Mouse (Mus musculus) lung, adult 2 months (tissue): ENCODE measurements around the gene Cd81. TPM values are rescaled to one million over a fixed set of nuclear protein-coding genes. Genes with fewer than 3 reads are reported as not detected.
A peak's percentile ranks its signal among the peaks of the same experiment; 100 is the strongest.

Experiments used
- DNase-seq: peaks from one replicate; pipeline ENCODE4 v3.0.0; 2022
- H3K4me1 ChIP-seq: fragments of 200-500 bp; 2 replicates; pipeline ENCODE4 v1.6.1; 2011; ENCODE audit warnings: low read length; ENCODE audit not compliant: control insufficient read depth, insufficient read depth
- H3K4me3 ChIP-seq: fragments of 200-500 bp; replicated peaks from 2 replicates; pipeline ENCODE3; 2011; ENCODE audit warnings: low read depth, mild to moderate bottlenecking, control low read depth, low read length; ENCODE audit errors: extremely low read depth
- CTCF ChIP-seq: fragments of 200-500 bp; IDR thresholded peaks from 2 replicates; pipeline ENCODE4 v1.5.1; 2011; ENCODE audit warnings: mild to moderate bottlenecking, low read length, control low read depth; ENCODE audit not compliant: insufficient read depth
- POLR2A ChIP-seq: fragments of 200-500 bp; IDR thresholded peaks from 2 replicates; pipeline ENCODE4 v1.6.1; 2011; ENCODE audit warnings: low read depth, mild to moderate bottlenecking, control low read depth, low read length, borderline replicate concordance; ENCODE audit errors: extremely low read depth
- WGBS: fragments of 180-500 bp; shearing (Covaris S2); methylation state at CpG from one replicate; pipeline ENCODE4 v1.1.7; 2018; 5-methylcytosine and 5-hydroxymethylcytosine counted together
- polyA plus RNA-seq: library from polyadenylated mRNA; depleted of rRNA; stranded (reverse); fragments of >200 nt; gene quantifications from 2 replicates; pipeline ENCODE4 v1.2.3, GENCODE M21; 2012

Gene Cd81
- polyA plus RNA-seq, 1 experiment, result 575 TPM

DNA sequence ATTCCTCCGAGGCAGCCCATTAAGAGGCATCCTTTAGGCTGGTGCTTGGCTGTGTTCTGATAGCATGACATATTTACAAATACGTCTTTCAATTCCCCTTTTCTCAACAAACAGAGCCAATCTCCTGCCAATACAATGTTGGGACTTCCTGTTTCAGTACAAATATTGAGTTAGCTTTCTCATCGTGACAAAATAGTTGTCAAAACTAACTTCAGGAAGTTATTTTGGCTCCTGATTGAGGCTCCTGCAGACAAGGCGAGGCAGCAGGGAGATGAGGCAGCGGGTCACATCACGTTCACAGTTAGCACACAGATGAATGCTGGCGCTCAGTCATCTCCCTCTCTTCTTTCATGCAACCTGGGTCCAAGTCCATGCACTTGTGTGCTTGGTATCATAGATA, 6.2 kb upstream of the Cd81 start:
- DNase-seq, result no peak
- TF ChIP-seq POLR2A, result no peak
- TF ChIP-seq CTCF, result no peak
- WGBS, result 34% methylated on average over 7 of the region's 7 CpGs
- Histone ChIP-seq H3K4me1 (peaks cover 15% of the 10 kb centered on the region), H3K4me3 (no peak overlapping the region)

DNA sequence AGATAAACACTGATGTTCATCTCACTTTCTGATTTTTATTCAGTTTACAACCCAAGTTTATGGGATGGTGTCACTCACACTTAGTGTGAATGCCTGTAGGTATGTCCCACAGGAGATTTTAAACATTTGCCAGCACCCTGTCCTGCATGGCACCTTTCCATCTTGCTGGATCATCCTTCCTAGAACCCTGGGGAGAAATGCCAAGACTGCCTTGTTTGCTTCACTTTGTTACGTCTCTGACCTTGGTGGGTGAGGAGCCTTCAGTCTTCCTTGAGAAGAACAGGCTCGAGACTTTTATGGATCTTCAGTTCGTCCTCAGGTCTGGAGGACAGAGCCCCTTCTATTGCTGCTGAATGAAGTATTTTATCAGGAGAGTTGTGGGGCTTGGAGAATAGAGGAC, 3.2 kb upstream of the Cd81 start:
- no peak overlapping the region for H3K4me3 ChIP-seq
- WGBS, result 77% methylated on average over 3 of the region's 3 CpGs
- DNase-seq, result no peak
- TF ChIP-seq POLR2A, result no peak
- no peak for TF ChIP-seq CTCF
- H3K4me1 ChIP-seq, result peaks cover 9% of the 10 kb centered on the region

DNA sequence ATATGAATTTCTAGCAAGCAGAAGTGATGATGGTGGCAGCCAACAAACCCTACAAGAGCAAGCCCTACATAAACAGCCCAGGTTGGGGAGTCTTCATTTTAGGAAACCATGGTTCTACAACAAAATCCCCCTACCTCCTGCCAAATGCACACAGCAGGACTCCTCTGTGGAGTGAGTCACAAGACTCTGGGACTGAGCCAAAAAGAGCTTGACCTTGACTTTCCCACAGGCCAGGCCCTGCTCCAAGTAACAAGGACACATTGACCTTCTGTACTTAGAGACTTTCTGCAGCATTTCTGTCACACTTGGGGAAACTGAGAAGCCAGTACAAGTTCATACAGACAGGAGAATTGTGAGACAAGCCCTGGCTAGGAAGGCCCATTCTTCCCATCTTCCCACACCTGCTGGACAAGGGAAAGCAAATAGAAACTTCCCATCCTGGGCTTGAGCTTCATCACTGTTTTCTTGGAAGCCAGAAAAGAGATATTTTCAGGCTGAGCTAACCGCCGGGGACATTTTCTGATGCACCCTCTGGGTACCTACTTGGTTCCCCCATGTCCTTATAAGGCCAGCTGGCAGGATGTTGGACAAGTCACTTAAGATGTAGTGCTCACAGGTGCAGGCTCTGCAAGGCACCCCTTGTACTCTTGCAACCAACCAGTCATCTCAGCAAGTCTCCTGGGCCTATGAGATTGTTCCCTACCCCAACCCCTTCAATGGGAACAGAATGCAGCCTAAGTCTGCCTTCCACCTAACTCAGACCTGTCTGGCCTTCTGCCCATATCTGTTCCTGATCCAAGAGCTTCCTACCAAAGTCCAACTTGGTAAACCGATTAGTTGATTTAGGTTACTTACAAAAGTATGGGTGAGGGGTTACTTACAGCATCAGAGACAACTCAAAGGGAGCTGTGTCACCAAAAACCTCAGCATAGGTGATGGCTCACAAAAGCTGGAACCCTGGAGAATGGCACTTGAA, 2.4 kb upstream of the Cd81 start:
- no peak for DNase-seq
- H3K4me3 ChIP-seq, result no peak overlapping the region
- TF ChIP-seq POLR2A (no peak), CTCF (no peak)
- peaks cover 13% of the 10 kb centered on the region for H3K4me1 ChIP-seq
- WGBS, result 64% methylated on average over 3 of the region's 3 CpGs

DNA sequence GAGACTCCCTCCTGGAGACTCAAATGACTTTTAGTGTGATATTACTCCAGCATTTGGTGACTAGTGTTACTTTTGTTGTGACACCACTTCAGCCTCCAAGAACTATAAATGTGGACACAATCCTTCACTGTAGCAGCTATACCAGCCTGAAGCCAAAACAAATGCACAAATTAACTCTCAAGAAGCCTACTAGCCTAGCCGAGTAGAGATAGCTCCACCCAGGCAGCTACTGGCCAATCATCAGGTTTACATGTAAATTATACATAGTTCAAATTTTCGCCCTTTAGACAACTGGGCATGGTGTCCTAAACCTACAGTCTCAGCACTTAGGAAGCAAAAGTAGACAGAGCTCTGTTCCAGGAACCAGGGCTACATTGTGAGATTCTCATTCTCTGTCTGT, 1.2 kb upstream of the Cd81 start:
- TF ChIP-seq POLR2A (no peak), CTCF (no peak)
- DNase-seq, result no peak
- Histone ChIP-seq H3K4me1 (peaks cover 16% of the 10 kb centered on the region), H3K4me3 (no peak overlapping the region)
- WGBS, result 53% methylated on average over 2 of the region's 2 CpGs

DNA sequence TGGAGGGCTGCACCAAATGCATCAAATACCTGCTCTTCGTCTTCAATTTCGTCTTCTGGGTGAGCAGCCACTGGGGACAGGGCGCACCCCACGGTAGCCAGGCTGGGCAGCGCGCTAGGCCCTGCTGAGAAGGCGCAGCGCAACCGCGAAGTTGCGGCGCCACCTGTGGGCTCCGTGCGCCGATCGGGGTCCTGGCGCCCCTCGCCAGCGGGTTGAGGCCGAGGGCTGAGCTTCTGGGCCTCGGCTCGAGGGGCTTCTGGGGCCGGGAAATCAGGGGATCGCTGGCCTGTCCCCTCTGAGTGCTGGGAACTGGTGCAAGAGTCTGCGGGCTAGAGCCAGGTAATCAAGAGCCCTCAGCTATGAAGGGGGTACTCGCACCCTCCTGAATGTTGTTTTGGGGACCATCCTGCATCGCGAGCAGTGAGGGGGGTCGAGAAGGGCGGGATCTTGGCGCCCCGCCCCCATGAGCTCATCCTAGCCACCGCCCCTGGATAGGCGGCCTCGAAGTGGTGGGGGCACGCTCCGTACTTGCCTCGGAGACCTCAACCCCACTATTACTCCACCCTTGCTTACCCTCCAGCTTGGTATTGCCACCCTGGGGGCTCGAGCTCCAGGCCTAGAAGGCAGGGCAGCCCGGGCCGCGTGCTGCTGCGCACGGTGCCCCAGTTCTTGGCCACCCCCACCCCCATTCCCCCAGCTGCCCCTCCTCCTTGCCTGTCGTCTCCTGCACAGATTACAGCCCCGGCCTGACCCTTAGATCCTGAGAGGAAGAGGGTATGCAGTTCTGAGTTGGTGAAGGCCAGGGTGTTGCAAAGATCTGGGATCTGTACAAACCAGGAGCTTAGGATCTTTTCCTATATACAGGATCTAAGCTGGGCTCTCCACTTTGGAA, 715 bp downstream of the Cd81 start:
- TF ChIP-seq CTCF (no peak), POLR2A (0 out of 2 replicates have a peak, but pooled peaks have one; percentile 39)
- DNase-seq, result peak; percentile 51
- under 1% methylated on average over 46 of the region's 46 CpGs for WGBS
- peaks cover 26% of the 10 kb centered on the region for H3K4me1 ChIP-seq
- H3K4me3 ChIP-seq, result peak overlapping the region; percentile 91

DNA sequence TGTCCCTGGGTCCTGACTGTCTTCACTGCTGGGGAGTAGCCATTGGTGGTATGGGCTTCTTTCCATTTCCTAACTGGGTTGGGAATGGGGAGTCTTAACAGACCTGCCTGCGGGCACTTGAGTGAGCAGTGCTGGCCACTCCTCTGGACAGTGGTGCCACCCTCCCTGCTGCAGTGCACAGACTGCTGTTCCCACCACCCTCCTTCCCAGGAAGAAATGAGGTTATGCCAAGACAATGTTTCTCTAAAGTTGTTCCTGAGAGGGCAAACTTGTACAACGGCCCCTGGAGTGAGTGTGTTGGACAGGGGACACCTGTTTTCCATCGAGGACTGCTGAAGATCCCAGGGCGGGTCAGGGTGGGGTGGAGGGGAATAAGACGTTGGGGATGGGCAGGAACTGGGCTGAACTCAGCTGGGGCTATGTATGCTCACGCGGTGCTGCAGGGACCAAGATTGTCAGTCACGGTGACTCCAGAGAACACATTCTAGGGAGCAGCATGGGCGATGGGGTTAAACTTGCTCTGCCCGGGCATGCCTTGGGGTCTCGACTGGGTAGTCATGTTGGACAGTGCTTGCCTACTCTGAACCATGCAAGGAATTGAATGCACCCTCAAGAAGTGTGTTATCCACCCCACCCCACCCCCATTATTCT, 1.5 kb downstream of the Cd81 start:
- WGBS, result 14% methylated on average over 11 of the region's 11 CpGs
- Histone ChIP-seq H3K4me1 (peaks cover 34% of the 10 kb centered on the region), H3K4me3 (peak overlapping the region; percentile 91)
- peak; percentile 27 for DNase-seq
- no peak for TF ChIP-seq POLR2A
- TF ChIP-seq CTCF, result no peak

DNA sequence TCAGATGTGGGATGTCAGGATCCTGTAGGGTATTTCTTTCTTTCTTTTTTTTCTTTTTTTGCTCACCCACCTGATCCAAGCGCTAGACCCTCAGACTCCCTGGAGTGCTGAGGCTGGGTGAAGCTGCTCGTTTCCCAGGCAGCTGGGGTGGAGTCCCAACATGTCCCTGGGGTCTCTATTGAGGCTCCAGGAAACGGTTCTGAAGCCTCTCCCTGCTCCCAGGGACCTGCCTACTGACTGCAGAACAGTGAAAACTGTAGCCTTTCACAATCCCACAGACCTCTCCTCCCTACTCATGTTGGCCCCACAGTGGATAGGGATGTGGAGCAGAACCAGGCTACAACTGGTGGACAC, 2.0 kb downstream of the Cd81 start:
- H3K4me1 ChIP-seq, result peaks cover 38% of the 10 kb centered on the region
- TF ChIP-seq POLR2A (no peak), CTCF (no peak)
- DNase-seq, result no peak
- WGBS, result 21% methylated on average over 3 of the region's 3 CpGs
- H3K4me3 ChIP-seq, result no peak overlapping the region

DNA sequence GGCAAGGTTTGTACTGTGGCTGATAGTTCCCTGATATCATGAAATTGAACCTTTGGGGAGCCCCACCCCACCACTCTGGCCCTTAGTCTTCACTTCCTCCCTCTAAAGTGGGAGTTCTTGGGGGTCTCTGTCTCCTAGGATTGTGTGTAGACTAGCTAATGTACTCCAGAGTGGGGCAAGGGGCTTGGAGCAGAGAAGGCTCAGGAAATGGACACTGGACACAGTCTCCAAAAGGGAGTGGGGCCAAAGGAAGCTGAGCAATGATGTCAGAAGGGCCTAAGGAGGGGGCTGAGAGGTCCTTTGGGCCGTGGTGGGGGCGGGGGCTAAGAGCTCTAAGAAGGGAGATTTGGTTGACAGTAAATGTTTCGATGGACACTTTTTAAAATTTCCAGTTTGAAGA, 2.5 kb downstream of the Cd81 start:
- DNase-seq, result no peak
- peaks cover 38% of the 10 kb centered on the region for H3K4me1 ChIP-seq
- no peak overlapping the region for H3K4me3 ChIP-seq
- TF ChIP-seq POLR2A (no peak), CTCF (no peak)
- WGBS, result 57% methylated on average over 3 of the region's 3 CpGs
